In genomic region chr6:56367257-56367656, GRCm38 (mm10) we compare ENCODE assay signal across 18 mouse cellular contexts.
"Had no signal": no experiment of that assay in that cellular context is flagged by ENCODE, and none has a peak within 500 bp of the region (broad histone marks: within the 10 kb centered on the region; RNA-seq: fewer than 3 reads in every experiment).

No protein-coding gene starts in this region.

- H3K9me3 ChIP-seq: midbrain, embryonic 10.5 days; midbrain, embryonic 12.5 days; neural tube, embryonic 13.5 days; neural tube, embryonic 15.5 days had no signal

- DNase-seq: lung, adult 18-20 months; lung, embryonic 14.5 days; lung, postnatal 10 days; lung, postnatal 4 days; midbrain, embryonic 14.5 days; retina, postnatal 1 day; right cerebral cortex, adult 18-20 months; right cerebral cortex, postnatal 25 days; right cerebral cortex, postnatal 4 days; spleen, adult 18-20 months; thymus, adult 18-20 months; thymus, postnatal 14 days; thymus, postnatal 36 days had no signal

- H3K4me2 ChIP-seq: lung, embryonic 14.5 days; midbrain, embryonic 12.5 days; neural tube, embryonic 13.5 days; neural tube, embryonic 15.5 days had no signal

- H3K4me3 ChIP-seq: midbrain, embryonic 10.5 days; midbrain, embryonic 12.5 days; myocyte; neural tube, embryonic 13.5 days; neural tube, embryonic 15.5 days had no signal

- H3K36me3 ChIP-seq: midbrain, embryonic 10.5 days; midbrain, embryonic 12.5 days; neural tube, embryonic 13.5 days; neural tube, embryonic 15.5 days had no signal

- H3K27me3 ChIP-seq: neural tube, embryonic 15.5 days had no signal

- H3K9ac ChIP-seq: lung, embryonic 14.5 days; midbrain, embryonic 12.5 days; neural tube, embryonic 13.5 days; neural tube, embryonic 15.5 days had no signal

- H3K27ac ChIP-seq: midbrain, embryonic 10.5 days; midbrain, embryonic 12.5 days; neural tube, embryonic 13.5 days; neural tube, embryonic 15.5 days had no signal
